Mouse (Mus musculus) liver, embryonic 14.5 days (tissue): ENCODE results near the gene Ccdc27.

Source experiments
- CTCF ChIP-seq: IDR thresholded peaks from 2 replicates; pipeline ENCODE4 v1.5.1; 2016; ENCODE audit warnings: antibody characterized with exemption, low read depth, control low read depth
- EP300 ChIP-seq: IDR thresholded peaks from 2 replicates; pipeline ENCODE4 v1.6.1; 2016; ENCODE audit warnings: antibody characterized with exemption, low read depth

DNA sequence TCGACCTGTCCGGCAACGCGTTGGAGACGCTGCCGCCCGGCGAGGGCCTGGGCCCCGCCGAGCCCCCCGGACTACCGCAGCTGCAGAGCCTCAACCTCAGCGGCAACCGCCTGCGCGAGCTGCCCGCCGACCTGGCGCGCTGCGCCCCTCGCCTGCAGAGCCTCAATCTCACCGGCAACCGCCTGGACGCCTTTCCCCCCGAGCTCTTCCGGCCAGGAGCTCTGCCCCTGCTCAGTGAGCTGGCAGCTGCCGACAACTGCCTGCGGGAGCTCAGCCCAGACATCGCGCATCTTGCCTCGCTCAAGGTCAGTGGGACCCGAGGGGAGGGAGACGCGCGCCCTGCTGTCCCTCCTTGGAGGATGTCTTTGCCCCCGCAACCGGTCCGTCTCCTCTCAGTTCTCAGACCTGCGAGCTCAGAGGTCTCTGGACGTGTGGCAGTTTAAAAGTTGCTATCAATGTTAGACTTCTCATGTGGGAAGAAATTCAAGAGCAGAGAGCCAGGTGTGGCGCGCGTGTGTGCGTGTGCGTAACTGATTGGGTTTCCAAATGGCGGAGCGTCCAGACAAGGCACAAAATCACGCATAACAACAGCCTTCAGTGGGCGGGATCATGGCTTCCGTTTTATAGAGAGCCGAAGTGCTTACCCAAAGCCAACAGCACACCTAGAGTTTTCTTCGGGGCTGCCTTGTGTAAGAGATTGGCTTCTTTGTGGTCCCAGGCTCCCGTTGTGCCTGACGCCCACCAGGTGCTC is 30.2 kb downstream of the Ccdc27 start:
- TF ChIP-seq CTCF: no peak
- no peak for TF ChIP-seq EP300
